Mouse (Mus musculus) CH12.LX (cell line): Measurements from ENCODE around the gene Coro2a. TPM values are rescaled to one million over a fixed set of nuclear protein-coding genes. Genes with fewer than 3 reads are reported as not detected.
A peak's percentile ranks its signal among the peaks of the same experiment; 100 is the strongest.

Source experiments
- DNase-seq: peaks from one replicate; pipeline ENCODE4 v3.0.0-alpha.2; 2013; ENCODE audit errors: extremely low read depth
- H3K27ac ChIP-seq: 2 replicates; pipeline ENCODE4 v1.5.1; 2012; ENCODE audit warnings: low read depth, mild to moderate bottlenecking, control low read depth, moderate library complexity; ENCODE audit not compliant: insufficient read depth
- H3K27me3 ChIP-seq: replicated peaks from 2 replicates; pipeline ENCODE3; 2012; ENCODE audit warnings: inconsistent platforms
- H3K36me3 ChIP-seq, 2 experiments: replicated peaks in 1 of 2; 2 replicates each; pipeline versions ENCODE3 to v1.6.1; 2012; ENCODE audit warnings: inconsistent platforms in 1 of 2, low read length in 1 of 2, mild to moderate bottlenecking in 1 of 2, mixed read lengths in 1 of 2, moderate library complexity in 1 of 2; ENCODE audit not compliant: control insufficient read depth in 1 of 2, insufficient read depth in 1 of 2
- H3K4me1 ChIP-seq, 2 experiments: 2 replicates each; pipeline ENCODE4 v1.6.1; 2012; ENCODE audit warnings: inconsistent platforms in 1 of 2, moderate library complexity in 1 of 2; ENCODE audit not compliant: insufficient read depth in 2 of 2, control insufficient read depth in 1 of 2
- H3K4me2 ChIP-seq: 2 replicates; pipeline ENCODE4 v1.6.1; 2012; ENCODE audit warnings: low read depth, mild to moderate bottlenecking, control low read depth; ENCODE audit not compliant: poor library complexity, insufficient read depth, severe bottlenecking
- H3K4me3 ChIP-seq, 3 experiments: fragments of 150-350 bp in 1 of 3; sonication (generic) in 1 of 3; replicated peaks in 1 of 3; 2 replicates each; pipeline versions ENCODE3 to v1.5.1; 2011 to 2012; ENCODE audit warnings: low read depth in 2 of 3, low read length in 2 of 3, mild to moderate bottlenecking in 2 of 3, moderate library complexity in 2 of 3, control low read depth in 1 of 3, improper control_type of control experiment in 1 of 3, inconsistent platforms in 1 of 3, mixed read lengths in 1 of 3; ENCODE audit not compliant: poor library complexity in 1 of 3
- H3K79me2 ChIP-seq: replicated peaks from 2 replicates; pipeline ENCODE4 v1.6.1; 2012; ENCODE audit warnings: mild to moderate bottlenecking, moderate library complexity; ENCODE audit not compliant: control insufficient read depth, poor library complexity, insufficient read depth, severe bottlenecking; ENCODE audit errors: extremely low read depth
- H3K9ac ChIP-seq: 2 replicates; pipeline ENCODE4 v1.6.1; 2012; ENCODE audit warnings: low read depth, mild to moderate bottlenecking, control low read depth, moderate library complexity; ENCODE audit not compliant: insufficient read depth
- H3K9me3 ChIP-seq: replicated peaks from 2 replicates; pipeline ENCODE3; 2012; ENCODE audit warnings: low read length, inconsistent platforms, mixed read lengths
- BHLHE40 ChIP-seq: IDR thresholded peaks from 2 replicates; pipeline ENCODE4 v1.6.1; 2011; ENCODE audit warnings: mild to moderate bottlenecking, low read depth, low read length, improper control_type of control experiment
- CHD1 ChIP-seq: IDR thresholded peaks from 2 replicates; pipeline ENCODE4 v1.6.1; 2012; ENCODE audit warnings: low read depth, low read length, improper control_type of control experiment, inconsistent platforms
- CHD2 ChIP-seq: IDR thresholded peaks from 2 replicates; pipeline ENCODE4 v1.6.1; 2011; ENCODE audit warnings: low read length, improper control_type of control experiment
- CTCF ChIP-seq, 2 experiments: IDR thresholded peaks in 1 of 2; conservative IDR thresholded peaks in 1 of 2; 2 replicates each; pipeline ENCODE4 v1.5.1; 2011 to 2012; ENCODE audit warnings: low read depth in 2 of 2, low read length in 2 of 2, improper control_type of control experiment in 1 of 2, inconsistent platforms in 1 of 2, mild to moderate bottlenecking in 1 of 2, moderate library complexity in 1 of 2
- ELF1 ChIP-seq: IDR thresholded peaks from 2 replicates; pipeline ENCODE4 v1.6.1; 2014; ENCODE audit warnings: low read depth, mild to moderate bottlenecking, inconsistent platforms, low read length, improper control_type of control experiment
- ETS1 ChIP-seq: conservative IDR thresholded peaks from 2 replicates; pipeline ENCODE4 v1.6.1; 2012; ENCODE audit warnings: low read depth, mild to moderate bottlenecking, inconsistent platforms, low read length, improper control_type of control experiment, moderate library complexity
- HCFC1 ChIP-seq: IDR thresholded peaks from 2 replicates; pipeline ENCODE4 v1.6.1; 2012; ENCODE audit warnings: low read depth, mild to moderate bottlenecking, inconsistent platforms, low read length, improper control_type of control experiment
- IRF4 ChIP-seq: IDR thresholded peaks from 2 replicates; pipeline ENCODE4 v1.6.1; 2014; ENCODE audit warnings: low read depth, mild to moderate bottlenecking, inconsistent platforms, low read length, improper control_type of control experiment
- MAFK ChIP-seq: IDR thresholded peaks from 2 replicates; pipeline ENCODE4 v1.6.1; 2011; ENCODE audit warnings: low read length, improper control_type of control experiment; ENCODE audit not compliant: insufficient replicate concordance
- MAZ ChIP-seq: IDR thresholded peaks from 2 replicates; pipeline ENCODE4 v1.6.1; 2012; ENCODE audit warnings: low read depth, mild to moderate bottlenecking, inconsistent platforms, low read length, improper control_type of control experiment, moderate library complexity
- MXI1 ChIP-seq: IDR thresholded peaks from 2 replicates; pipeline ENCODE4 v1.6.1; 2011; ENCODE audit warnings: mild to moderate bottlenecking, low read depth, low read length, improper control_type of control experiment
- NRF1 ChIP-seq: IDR thresholded peaks from 2 replicates; pipeline ENCODE4 v1.6.1; 2014; ENCODE audit warnings: low read depth, mild to moderate bottlenecking, inconsistent platforms, low read length, improper control_type of control experiment, moderate library complexity
- PAX5 ChIP-seq: IDR thresholded peaks from 2 replicates; pipeline ENCODE4 v1.6.1; 2012; ENCODE audit warnings: low read length, inconsistent platforms, mixed read lengths
- POLR2A ChIP-seq: IDR thresholded peaks from 2 replicates; pipeline ENCODE4 v1.6.1; 2011; ENCODE audit warnings: low read depth, mild to moderate bottlenecking, improper control_type of control experiment, low read length
- POLR2AphosphoS2 ChIP-seq: IDR thresholded peaks from 2 replicates; pipeline ENCODE4 v1.6.1; 2011; ENCODE audit warnings: low read depth, low read length, improper control_type of control experiment
- RCOR1 ChIP-seq: conservative IDR thresholded peaks from 2 replicates; pipeline ENCODE4 v1.6.1; 2012; ENCODE audit warnings: low read depth, mild to moderate bottlenecking, inconsistent platforms, low read length, improper control_type of control experiment
- SIN3A ChIP-seq: IDR thresholded peaks from 2 replicates; pipeline ENCODE4 v1.6.1; 2012; ENCODE audit warnings: low read length, improper control_type of control experiment, inconsistent platforms
- SMC3 ChIP-seq: IDR thresholded peaks from 2 replicates; pipeline ENCODE4 v1.6.1; 2011; ENCODE audit warnings: low read depth, low read length, improper control_type of control experiment
- TBP ChIP-seq: conservative IDR thresholded peaks from 2 replicates; pipeline ENCODE4 v1.6.1; 2011; ENCODE audit warnings: low read depth, low read length, improper control_type of control experiment
- TCF12 ChIP-seq: IDR thresholded peaks from 2 replicates; pipeline ENCODE4 v1.6.1; 2014; ENCODE audit warnings: low read depth, mild to moderate bottlenecking, inconsistent platforms, low read length, improper control_type of control experiment
- UBTF ChIP-seq: IDR thresholded peaks from 2 replicates; pipeline ENCODE4 v1.6.1; 2012; ENCODE audit warnings: low read depth, mild to moderate bottlenecking, inconsistent platforms, low read length, improper control_type of control experiment, moderate library complexity
- USF2 ChIP-seq: conservative IDR thresholded peaks from 2 replicates; pipeline ENCODE4 v1.6.1; 2011; ENCODE audit warnings: low read depth, low read length, improper control_type of control experiment
- ZC3H11A ChIP-seq: IDR thresholded peaks from 2 replicates; pipeline ENCODE4 v1.6.1; 2012; ENCODE audit warnings: low read depth, mild to moderate bottlenecking, inconsistent platforms, low read length, improper control_type of control experiment
- ZMIZ1 ChIP-seq: IDR thresholded peaks from 2 replicates; pipeline ENCODE4 v1.6.1; 2012; ENCODE audit warnings: low read depth, mild to moderate bottlenecking, inconsistent platforms, low read length, improper control_type of control experiment
- dilution Hi-C: fragments of 300-500 bp; cut with MboI; formaldehyde crosslinking; loops from 2 replicates; pipeline ENCODE4 v1.14.3; 2020; ENCODE audit warnings: low sequenced_read_pairs; ENCODE audit not compliant: extremely low pct_unique_long_range_greater_than_20kb, extremely low pct_ligation_motif_present
- in situ Hi-C: fragments of 300-500 bp; cut with MboI; formaldehyde crosslinking; loops from 3 replicates; pipeline ENCODE4 v1.14.3; 2019; ENCODE audit warnings: low sequenced_read_pairs, low pct_ligation_motif_present, low pct_unique_long_range_greater_than_20kb, mixed read lengths
- polyA plus RNA-seq: library from polyadenylated mRNA; unstranded; fragments of >175 nt; gene quantifications from 2 replicates; pipeline ENCODE4 v1.2.1, GENCODE M21; 2012; ENCODE audit warnings: low read depth; ENCODE audit not compliant: insufficient read length
- total RNA-seq, 2 experiments: library from RNA; depleted of rRNA; stranded (reverse); fragments of 300-350 nt in 1 of 2; fragments of >200 nt in 1 of 2; gene quantifications; 2 replicates each; pipeline ENCODE4 v1.2.3; 2012 to 2014

Coro2a gene
- total and polyA plus RNA-seq, 3 experiments = 24.6 to 223 (median 129) TPM

GRCm38 (mm10) chr4:46574024-46574753 is 27.8 kb downstream of the Coro2a start:
- peak; percentile 67 for DNase-seq
- in situ Hi-C loops = no loop called here
- peaks cover 18 to 20% of the 10 kb centered on the region in 2 experiments for H3K36me3 ChIP-seq
- TF ChIP-seq ETS1 (peak; percentile 30; the same call in 1 of the 2 replicates), POLR2AphosphoS2 (no peak), CTCF (conservative IDR thresholded peaks at IDR 0.05 in 1 of 2, IDR thresholded peaks at IDR 0.05 in 1 of 2; ENCODE audit: low read depth in 2 of 2, low read length in 2 of 2) (no peak), CHD1 (no peak), UBTF (peak; percentile 97), TCF12 (peak; percentile 83; the same call in 1 of the 2 replicates), ELF1 (no peak; the same call in 1 of the 2 replicates), USF2 (no peak), ZMIZ1 (peak; percentile 14; the same call in 1 of the 2 replicates), MAZ (no peak), SIN3A (peak; percentile 68), ZC3H11A (no peak), MXI1 (peak; percentile 64), MAFK (no peak), HCFC1 (no peak), SMC3 (no peak), POLR2A (peak; percentile 47), PAX5 (no peak), CHD2 (no peak), TBP (peak; percentile 90), RCOR1 (no peak), NRF1 (no peak), BHLHE40 (0 out of 2 replicates have a peak, but pooled peaks have one; percentile 5), IRF4 (0 out of 2 replicates have a peak, but pooled peaks have one; percentile 16)
- peak overlapping the region; percentile 71 for H3K9ac ChIP-seq
- H3K4me3 ChIP-seq = peak overlapping the region; percentile 7 to 29 (median 15)
- H3K4me1 ChIP-seq = peaks cover 28 to 45% of the 10 kb centered on the region in 2 experiments
- H3K27me3 ChIP-seq = no peaks in the 10 kb centered on the region
- H3K9me3 ChIP-seq = peaks cover 5% of the 10 kb centered on the region
- peak overlapping the region; percentile 98 for H3K4me2 ChIP-seq
- peaks cover 58% of the 10 kb centered on the region for H3K79me2 ChIP-seq
- dilution Hi-C loops = no loop called here
- peak overlapping the region; percentile 99 for H3K27ac ChIP-seq
